Mouse (Mus musculus): Measurements from ENCODE around the gene Pcsk2.

Pcsk2 gene

GRCm38 (mm10) chr2:143545758-143546246, at the start of gene Pcsk2:
Gene Pcsk2, plus strand, starts transcription at chr2:143546156.
- no peak for DNase-seq (ENCODE audit: low spot score)

- no peak for DNase-seq (ENCODE audit: low spot score)
Measured at GRCm38 (mm10) chr2:143500845-143501244, 45.1 kb upstream of the Pcsk2 start.

GRCm38 (mm10) chr2:143501760-143502159, 44.2 kb upstream of the Pcsk2 start:
- no peak for DNase-seq (ENCODE audit: low spot score)

- DNase-seq (ENCODE audit: low spot score), result no peak
Measured at GRCm38 (mm10) chr2:143502203-143502602, 43.8 kb upstream of the Pcsk2 start.

- DNase-seq (ENCODE audit: low spot score), result no peak
Measured at GRCm38 (mm10) chr2:143536485-143536884, 9.5 kb upstream of the Pcsk2 start.

- DNase-seq (ENCODE audit: low spot score), result no peak
Measured at GRCm38 (mm10) chr2:143545299-143545751, 631 bp upstream of the Pcsk2 start.

GRCm38 (mm10) chr2:143546412-143547211, 656 bp downstream of the Pcsk2 start:
- no peak for DNase-seq (ENCODE audit: low spot score)

GRCm38 (mm10) chr2:143547251-143548090, 1.5 kb downstream of the Pcsk2 start:
- no peak for DNase-seq (ENCODE audit: low spot score)

GRCm38 (mm10) chr2:143560384-143560783, 14.4 kb downstream of the Pcsk2 start:
- no peak for DNase-seq (ENCODE audit: low spot score)

- DNase-seq (ENCODE audit: low spot score), result no peak
Measured at GRCm38 (mm10) chr2:143565062-143565461, 19.1 kb downstream of the Pcsk2 start.

- DNase-seq (ENCODE audit: low spot score), result no peak
Measured at GRCm38 (mm10) chr2:143565961-143566360, 20.0 kb downstream of the Pcsk2 start.

- DNase-seq (ENCODE audit: low spot score), result no peak
Measured at GRCm38 (mm10) chr2:143585341-143585740, 39.4 kb downstream of the Pcsk2 start.

GRCm38 (mm10) chr2:143590398-143590797, 44.4 kb downstream of the Pcsk2 start:
- no peak for DNase-seq (ENCODE audit: low spot score)

GRCm38 (mm10) chr2:143603071-143603470, 57.1 kb downstream of the Pcsk2 start:
- no peak for DNase-seq (ENCODE audit: low spot score)

GRCm38 (mm10) chr2:143603871-143604512, 58.0 kb downstream of the Pcsk2 start:
- no peak for DNase-seq (ENCODE audit: low spot score)

- DNase-seq (ENCODE audit: low spot score), result no peak
Measured at GRCm38 (mm10) chr2:143610355-143611331, 64.7 kb downstream of the Pcsk2 start.

GRCm38 (mm10) chr2:143613466-143613865, 67.5 kb downstream of the Pcsk2 start:
- no peak for DNase-seq (ENCODE audit: low spot score)

GRCm38 (mm10) chr2:143614775-143615174, 68.8 kb downstream of the Pcsk2 start:
- DNase-seq (ENCODE audit: low spot score), result no peak

GRCm38 (mm10) chr2:143620916-143621315, 75.0 kb downstream of the Pcsk2 start:
- DNase-seq (ENCODE audit: low spot score), result no peak

GRCm38 (mm10) chr2:143623916-143624315, 78.0 kb downstream of the Pcsk2 start:
- no peak for DNase-seq (ENCODE audit: low spot score)

GRCm38 (mm10) chr2:143643305-143643704, 97.3 kb downstream of the Pcsk2 start:
- no peak for DNase-seq (ENCODE audit: low spot score)
